Mouse (Mus musculus) C2C12 (cell line): ENCODE data around the gene Cul4b. TPM values are rescaled to one million over a fixed set of nuclear protein-coding genes. Genes with fewer than 3 reads are reported as not detected.
A peak's percentile ranks its signal among the peaks of the same experiment; 100 is the strongest.

Experiments
- H3K27me3 ChIP-seq: one replicate; pipeline ENCODE4 v1.6.1; 2011; ENCODE audit not compliant: control insufficient read depth, insufficient read depth, insufficient read length
- H3K36me3 ChIP-seq: one replicate; pipeline ENCODE4 v1.6.1; 2011; ENCODE audit not compliant: control insufficient read depth, insufficient read depth
- H3K4me3 ChIP-seq: one replicate; pipeline ENCODE4 v1.5.1; 2011; ENCODE audit warnings: mild to moderate bottlenecking, control low read depth; ENCODE audit not compliant: poor library complexity, insufficient read depth, severe bottlenecking
- H3K79me2 ChIP-seq: one replicate; pipeline ENCODE4 v1.6.1; 2011; ENCODE audit not compliant: control insufficient read depth, insufficient read depth
- H3K79me3 ChIP-seq: one replicate; pipeline ENCODE4 v1.6.1; 2011; ENCODE audit warnings: low read depth, control low read depth
- H3ac ChIP-seq: one replicate; pipeline ENCODE3; 2011; ENCODE audit warnings: low read depth; ENCODE audit not compliant: control insufficient read depth, insufficient read length
- CEBPB ChIP-seq: IDR thresholded peaks from one replicate; pipeline ENCODE4 v1.6.1; 2011; ENCODE audit warnings: low read depth, mild to moderate bottlenecking, control low read depth, moderate library complexity
- CTCF ChIP-seq: IDR thresholded peaks from one replicate; pipeline ENCODE4 v1.5.1; 2011; ENCODE audit not compliant: control insufficient read depth, insufficient read depth, insufficient read length
- FOSL1 ChIP-seq: IDR thresholded peaks from one replicate; pipeline ENCODE4 v1.8.0; 2011; ENCODE audit warnings: mild to moderate bottlenecking, low read length; ENCODE audit not compliant: poor library complexity, insufficient read depth, severe bottlenecking
- MAX ChIP-seq: IDR thresholded peaks from one replicate; pipeline ENCODE4 v1.6.1; 2011; ENCODE audit warnings: mild to moderate bottlenecking, control low read depth
- MYOD1 ChIP-seq: IDR thresholded peaks from one replicate; pipeline ENCODE4 v1.6.1; 2011; ENCODE audit warnings: low read depth; ENCODE audit not compliant: control insufficient read depth, insufficient read length
- MYOG ChIP-seq: IDR thresholded peaks from one replicate; pipeline ENCODE4 v1.6.1; 2011; ENCODE audit not compliant: control insufficient read depth, insufficient read length; ENCODE audit errors: extremely low read depth
- USF1 ChIP-seq: IDR thresholded peaks from one replicate; pipeline ENCODE4 v1.6.1; 2011; ENCODE audit warnings: low read depth, mild to moderate bottlenecking, control low read depth, moderate library complexity
- long read RNA-seq, 2 experiments: library from polyadenylated mRNA; unstranded; transcript quantifications; one replicate each; pipeline ENCODE4 v2.0.0; 2019 to 2020
- polyA plus RNA-seq: library from polyadenylated mRNA; unstranded; fragments of >200 nt; fragmentation: generic; extraction: Trizol; gene quantifications from one replicate; pipeline ENCODE4 v1.2.1, GENCODE M21; 2012; ENCODE audit warnings: missing spikeins

Gene Cul4b
- polyA plus RNA-seq: 10.4 TPM
- long read RNA-seq, experiment 1, partial matches to known transcripts: 9 of 11 reads
- long read RNA-seq, experiment 1, other reads (novel, unspliced or antisense): 2 of 11 reads
- long read RNA-seq, experiment 2, transcript Cul4b-201 (20 exons, 3,354 nt): major isoform, 11 of 151 reads
- long read RNA-seq, experiment 2, partial matches to known transcripts: 137 of 151 reads
- long read RNA-seq, experiment 2, other reads (novel, unspliced or antisense): 3 of 151 reads

DNA sequence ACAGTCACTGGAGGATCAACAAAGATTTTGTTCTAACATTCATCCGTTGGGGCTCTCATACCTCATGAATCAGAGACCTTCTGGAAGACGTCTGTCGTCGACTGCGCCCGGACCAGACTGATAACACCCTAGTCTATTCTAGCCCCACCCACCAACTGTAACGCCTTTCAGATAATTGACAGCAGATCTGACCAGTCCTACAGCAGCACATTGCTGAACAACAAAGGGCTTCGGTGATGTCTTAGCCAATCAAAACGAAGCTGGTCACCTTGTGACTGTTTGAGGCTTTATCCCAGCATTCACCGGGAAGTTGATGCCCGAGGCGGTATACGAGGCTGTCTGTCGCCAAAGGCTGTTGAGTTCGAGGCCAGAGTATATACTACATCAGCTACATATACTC lies at the start of gene Cul4b:
Gene Cul4b, minus strand, starts transcription at position 119 of the 400 bp plus-strand sequence.
- H3K79me2 ChIP-seq: no peaks in the 10 kb centered on the region
- H3K4me3 ChIP-seq: no peak within 1 kb of the TSS
- H3ac ChIP-seq: no peak within 1 kb of the TSS
- no peaks in the 10 kb centered on the region for H3K27me3 ChIP-seq
- TF ChIP-seq USF1 (no peak), MAX (no peak), CEBPB (no peak), FOSL1 (no peak)
- H3K79me3 ChIP-seq: no peaks in the 10 kb centered on the region
- H3K36me3 ChIP-seq: no peaks in the 10 kb centered on the region

- TF ChIP-seq CEBPB: no peak
- no peak for TF ChIP-seq CTCF
- no peak for TF ChIP-seq MYOD1
- TF ChIP-seq MAX: no peak
- no peak for TF ChIP-seq FOSL1
- TF ChIP-seq MYOG: no peak
- TF ChIP-seq USF1: no peak
- Histone ChIP-seq H3K36me3 (no peaks in the 10 kb centered on the region), H3K79me3 (peaks cover 6% of the 10 kb centered on the region), H3K27me3 (no peaks in the 10 kb centered on the region), H3K4me3 (peak overlapping the region; percentile 35), H3ac (peak overlapping the region; percentile 25), H3K79me2 (peaks cover 21% of the 10 kb centered on the region)
These were observed 25.0 kb upstream of the Cul4b start for GRCm38 (mm10) chrX:38600995-38601369.

DNA sequence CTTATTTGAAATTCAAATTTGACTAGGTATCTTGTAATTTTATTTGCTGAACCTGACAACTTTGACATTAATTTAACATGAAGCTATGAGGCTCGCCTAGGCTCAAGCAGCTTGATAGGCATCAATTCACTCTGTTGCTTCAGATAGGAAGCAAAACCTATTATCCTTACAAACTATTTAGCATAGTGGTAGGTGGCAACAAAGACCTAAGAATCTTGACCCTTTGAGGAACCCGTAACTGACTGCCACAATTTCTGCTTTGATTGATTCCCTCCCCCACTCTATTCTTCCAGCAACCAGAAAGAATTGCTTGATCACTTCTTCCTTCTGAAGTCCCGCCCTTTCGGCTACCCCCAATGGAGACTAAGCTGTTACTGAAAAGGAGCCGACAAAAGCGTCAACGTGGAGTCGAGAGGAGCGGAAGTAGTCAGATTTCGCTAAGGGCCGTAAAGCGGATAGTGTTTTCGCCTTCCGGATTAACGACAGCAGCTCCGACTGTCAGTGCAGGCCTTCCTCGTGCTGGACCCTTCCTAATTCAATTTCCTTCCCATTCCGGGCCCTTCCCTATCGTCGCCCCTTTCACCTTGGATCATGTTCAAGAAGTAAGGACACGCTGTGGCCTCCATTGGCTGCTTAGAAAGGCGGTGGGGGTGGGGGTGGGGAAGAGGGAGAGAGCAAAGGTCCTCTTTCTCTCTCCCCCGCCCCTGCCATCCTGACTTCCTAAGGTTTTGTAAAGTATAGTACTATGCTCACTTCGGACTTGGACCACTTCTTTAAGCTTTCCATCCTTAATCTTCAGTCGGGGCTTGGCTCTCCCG lies 24.4 kb upstream of the Cul4b start, which contains the start of gene Mcts1:
Gene Mcts1, plus strand, starts transcription at position 402 of the 818 bp plus-strand sequence.
- Histone ChIP-seq H3K36me3 (no peaks in the 10 kb centered on the region), H3ac (peak within 1 kb of the TSS; percentile 25), H3K79me2 (peaks cover 21% of the 10 kb centered on the region), H3K27me3 (no peaks in the 10 kb centered on the region), H3K79me3 (peaks cover 6% of the 10 kb centered on the region), H3K4me3 (peak within 1 kb of the TSS; percentile 35)
- TF ChIP-seq USF1 (no peak), MAX (peak; percentile 50)

DNA sequence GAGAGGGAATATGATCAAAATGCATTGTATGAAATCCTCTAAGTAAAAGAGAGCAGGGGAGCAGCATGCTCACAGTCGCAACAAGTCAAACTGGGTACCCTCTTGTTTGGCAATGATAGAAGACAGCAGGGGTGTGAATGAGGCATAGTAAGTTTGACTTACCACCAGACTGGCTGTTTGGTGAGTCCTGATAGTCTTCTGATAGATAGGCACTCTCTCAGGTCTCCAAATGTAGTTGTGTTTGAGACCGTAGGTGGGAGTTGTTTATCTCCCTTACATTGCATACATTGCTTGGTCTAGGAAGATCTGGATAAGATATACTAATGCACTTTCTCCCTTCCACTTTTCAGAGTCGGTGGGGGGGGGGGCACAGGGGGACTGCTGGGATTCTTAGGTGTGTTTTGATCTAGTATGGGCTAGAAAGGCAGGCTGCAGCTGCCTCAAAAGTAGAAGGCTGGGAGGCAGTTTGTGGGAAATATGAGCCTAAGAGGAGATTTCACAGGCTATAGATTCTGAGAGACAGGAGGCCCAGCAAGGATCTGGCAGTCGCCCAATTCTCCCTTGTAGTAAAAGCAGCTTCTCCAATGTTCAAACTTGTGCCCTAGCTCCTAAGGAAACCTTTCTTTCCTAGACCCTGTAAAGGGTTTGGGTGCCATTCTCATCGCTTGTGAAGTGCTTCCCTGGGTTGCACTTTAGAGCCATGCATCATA lies 17.3 kb upstream of the Cul4b start:
- Histone ChIP-seq H3K4me3 (no peak overlapping the region), H3K27me3 (no peaks in the 10 kb centered on the region), H3K79me2 (no peaks in the 10 kb centered on the region), H3ac (no peak overlapping the region), H3K36me3 (no peaks in the 10 kb centered on the region), H3K79me3 (no peaks in the 10 kb centered on the region)
- no peak for TF ChIP-seq MAX
- TF ChIP-seq MYOG: no peak
- no peak for TF ChIP-seq MYOD1
- no peak for TF ChIP-seq CEBPB
- TF ChIP-seq FOSL1: no peak
- no peak for TF ChIP-seq CTCF
- no peak for TF ChIP-seq USF1

GRCm38 (mm10) chrX:38591749-38592148 lies 15.8 kb upstream of the Cul4b start:
- Histone ChIP-seq H3K36me3 (no peaks in the 10 kb centered on the region), H3K4me3 (no peak overlapping the region), H3K79me2 (no peaks in the 10 kb centered on the region), H3ac (no peak overlapping the region), H3K27me3 (no peaks in the 10 kb centered on the region), H3K79me3 (no peaks in the 10 kb centered on the region)
- TF ChIP-seq CEBPB (no peak), MYOD1 (no peak), MYOG (no peak), MAX (no peak), FOSL1 (no peak), CTCF (no peak), USF1 (no peak)

DNA sequence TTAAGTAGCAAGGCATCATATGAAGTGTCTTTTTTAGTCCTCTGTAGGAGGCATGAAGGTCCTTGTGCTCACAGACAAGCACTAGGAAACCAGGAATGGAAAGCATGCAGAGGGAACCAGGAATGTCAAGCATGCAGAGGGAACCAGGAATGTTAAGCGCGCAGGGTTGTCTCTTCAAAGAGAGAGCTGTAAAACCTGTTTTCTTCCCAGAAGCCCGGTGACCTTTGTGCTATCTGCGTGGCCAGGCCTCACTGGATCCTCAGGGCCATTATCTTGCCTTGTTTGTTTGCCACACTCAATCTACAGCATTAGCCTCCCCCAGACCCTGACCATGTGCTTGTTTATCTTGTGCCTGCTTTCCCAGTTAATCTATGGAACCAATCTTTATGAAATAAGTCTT lies 13.8 kb upstream of the Cul4b start:
- H3K79me3 ChIP-seq: no peaks in the 10 kb centered on the region
- no peak overlapping the region for H3K4me3 ChIP-seq
- H3K79me2 ChIP-seq: no peaks in the 10 kb centered on the region
- TF ChIP-seq CEBPB: no peak
- no peak for TF ChIP-seq USF1
- no peak for TF ChIP-seq MYOD1
- TF ChIP-seq CTCF: no peak
- no peak for TF ChIP-seq MAX
- TF ChIP-seq FOSL1: no peak
- no peak for TF ChIP-seq MYOG
- no peak overlapping the region for H3ac ChIP-seq
- H3K27me3 ChIP-seq: no peaks in the 10 kb centered on the region
- no peaks in the 10 kb centered on the region for H3K36me3 ChIP-seq
